Mouse (Mus musculus): ENCODE data around the gene Prm2.

DNA sequence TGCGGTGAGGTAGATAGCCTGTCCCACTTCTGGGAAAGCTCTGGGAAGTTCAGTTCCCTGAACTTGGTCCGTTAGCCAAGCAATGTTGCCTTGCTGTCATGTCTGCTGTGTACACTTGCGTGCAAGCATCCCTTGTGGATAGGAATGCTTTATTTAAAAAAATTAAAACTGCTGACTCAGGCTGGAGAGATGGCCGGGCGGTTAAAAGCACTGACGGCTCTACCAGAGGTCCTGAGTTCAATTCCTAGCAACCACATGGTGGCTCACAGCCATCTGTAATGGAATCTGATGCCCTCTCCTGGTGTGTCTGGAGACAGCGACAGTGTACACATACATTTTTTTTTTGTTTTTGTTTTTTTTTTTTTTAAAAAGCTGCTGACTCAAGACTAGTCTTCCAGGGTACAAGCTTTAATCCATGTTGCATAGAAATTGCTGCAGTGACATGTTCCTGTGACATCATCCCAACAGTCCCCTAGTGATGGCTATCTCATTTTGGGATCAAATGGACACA is 8.3 kb downstream of the Prm2 start:
- TF ChIP-seq MAX (IDR thresholded peaks at IDR 0.05; ENCODE audit: low read depth), result no peak
- TF ChIP-seq POLR2AphosphoS2 (IDR thresholded peaks at IDR 0.05; ENCODE audit: insufficient read length, low read depth), result no peak
- no peak for TF ChIP-seq POLR2A (IDR thresholded peaks at IDR 0.05; ENCODE audit: insufficient read length, low read depth)
- no peak for TF ChIP-seq SRF (IDR thresholded peaks at IDR 0.05; ENCODE audit: control insufficient read depth, insufficient read length, low read depth)
- no peak for TF ChIP-seq TCF12 (IDR thresholded peaks at IDR 0.05; ENCODE audit: insufficient read depth, poor library complexity, severe bottlenecking)
- TF ChIP-seq USF1 (IDR thresholded peaks at IDR 0.05; ENCODE audit: low read depth), result no peak
- no peak for TF ChIP-seq TCF3 (IDR thresholded peaks at IDR 0.05; ENCODE audit: insufficient read length, low read depth)
- TF ChIP-seq MYOG (IDR thresholded peaks at IDR 0.05; ENCODE audit: control insufficient read depth in 1 of 3, insufficient read depth in 1 of 3, insufficient read length in 2 of 3, low read depth in 2 of 3), result no peak
- no peak for TF ChIP-seq MYOD1 (IDR thresholded peaks at IDR 0.05; ENCODE audit: control insufficient read depth in 1 of 3, insufficient read length in 2 of 3, low read depth in 2 of 3)
- TF ChIP-seq REST (IDR thresholded peaks at IDR 0.05; ENCODE audit: insufficient read depth, insufficient read length), result no peak
